Mouse (Mus musculus) limb, embryonic 13.5 days (tissue): ENCODE results near the gene Swi5. TPM values are rescaled to one million over a fixed set of nuclear protein-coding genes. Genes with fewer than 3 reads are reported as not detected.
A peak's percentile ranks its signal among the peaks of the same experiment; 100 is the strongest.

Experiments used
- ATAC-seq: fragments of 200-750 bp; cut with Nextera tagmentation; 2 replicates; pipeline ENCODE4 v1.8.0; 2017; ENCODE audit warnings: low read depth, moderate number of reproducible peaks, moderate TSS enrichment; ENCODE audit not compliant: low FRiP score
- H3K27ac ChIP-seq: fragments of 300-500 bp; sonication (generic); 2 replicates; pipeline ENCODE4 v1.5.1; 2015; ENCODE audit warnings: inconsistent platforms, mild to moderate bottlenecking, moderate library complexity
- H3K27me3 ChIP-seq: fragments of 300-500 bp; sonication (generic); 2 replicates; pipeline ENCODE4 v1.6.1; 2015; ENCODE audit warnings: mild to moderate bottlenecking, inconsistent platforms
- H3K36me3 ChIP-seq: fragments of 300-500 bp; sonication (generic); 2 replicates; pipeline ENCODE4 v1.6.1; 2015; ENCODE audit warnings: inconsistent platforms, mild to moderate bottlenecking, moderate library complexity
- H3K4me1 ChIP-seq: fragments of 300-500 bp; sonication (generic); 2 replicates; pipeline ENCODE4 v1.6.1; 2015; ENCODE audit warnings: inconsistent platforms
- H3K4me2 ChIP-seq: fragments of 300-500 bp; sonication (generic); replicated peaks from 2 replicates; pipeline ENCODE4 v1.6.1; 2015; ENCODE audit warnings: inconsistent platforms, mild to moderate bottlenecking, moderate library complexity
- H3K4me3 ChIP-seq: fragments of 300-500 bp; sonication (generic); 2 replicates; pipeline ENCODE4 v1.5.1; 2015; ENCODE audit warnings: moderate library complexity, mild to moderate bottlenecking, inconsistent platforms
- H3K9ac ChIP-seq: fragments of 300-500 bp; sonication (generic); 2 replicates; pipeline ENCODE4 v1.6.1; 2015; ENCODE audit warnings: mild to moderate bottlenecking, inconsistent platforms
- H3K9me3 ChIP-seq: fragments of 300-500 bp; sonication (generic); 2 replicates; pipeline ENCODE4 v1.6.1; 2016; ENCODE audit warnings: inconsistent platforms
- WGBS: fragments of 180-500 bp; shearing (Covaris S2); methylation state at CpG from one replicate; pipeline ENCODE4 v1.1.7; 2015; 5-methylcytosine and 5-hydroxymethylcytosine counted together
- polyA plus RNA-seq: library from polyadenylated mRNA; unstranded; fragments of >200 nt; fragmentation: Nextera tagmentation; extraction: Ambion mirVana; gene quantifications from 2 replicates; pipeline ENCODE4 v1.2.1, GENCODE M21; 2015

Gene Swi5
- polyA plus RNA-seq, 1 experiment from 2014 or later, result 451 TPM

DNA sequence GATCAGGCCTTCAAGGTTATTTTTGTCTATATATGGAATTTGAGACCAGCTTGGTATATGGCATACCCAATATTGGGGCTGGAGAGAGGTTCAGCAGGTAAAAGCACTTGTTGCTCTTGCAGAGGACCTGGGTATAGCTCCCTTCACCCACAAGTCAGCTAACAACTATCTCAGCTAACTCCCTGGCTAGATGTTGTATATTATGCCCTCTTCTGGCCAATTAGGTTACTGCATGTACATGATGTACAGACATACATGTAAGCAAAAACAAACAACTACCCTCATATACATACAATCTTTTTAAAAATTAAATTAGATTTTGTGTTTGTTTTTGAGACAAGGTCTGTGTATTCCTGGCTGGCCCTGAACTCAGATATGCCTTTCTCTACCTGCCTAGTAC is 1.7 kb upstream of the Swi5 start:
- H3K9ac ChIP-seq, result no peak overlapping the region
- peaks cover 26% of the 10 kb centered on the region for H3K4me1 ChIP-seq
- no peak for ATAC-seq
- peak overlapping the region; percentile 90 for H3K4me3 ChIP-seq
- H3K27me3 ChIP-seq, result no peaks in the 10 kb centered on the region
- H3K27ac ChIP-seq, result no peak overlapping the region
- no peaks in the 10 kb centered on the region for H3K9me3 ChIP-seq
- H3K4me2 ChIP-seq, result peak overlapping the region; percentile 91
- peaks cover 30% of the 10 kb centered on the region for H3K36me3 ChIP-seq

DNA sequence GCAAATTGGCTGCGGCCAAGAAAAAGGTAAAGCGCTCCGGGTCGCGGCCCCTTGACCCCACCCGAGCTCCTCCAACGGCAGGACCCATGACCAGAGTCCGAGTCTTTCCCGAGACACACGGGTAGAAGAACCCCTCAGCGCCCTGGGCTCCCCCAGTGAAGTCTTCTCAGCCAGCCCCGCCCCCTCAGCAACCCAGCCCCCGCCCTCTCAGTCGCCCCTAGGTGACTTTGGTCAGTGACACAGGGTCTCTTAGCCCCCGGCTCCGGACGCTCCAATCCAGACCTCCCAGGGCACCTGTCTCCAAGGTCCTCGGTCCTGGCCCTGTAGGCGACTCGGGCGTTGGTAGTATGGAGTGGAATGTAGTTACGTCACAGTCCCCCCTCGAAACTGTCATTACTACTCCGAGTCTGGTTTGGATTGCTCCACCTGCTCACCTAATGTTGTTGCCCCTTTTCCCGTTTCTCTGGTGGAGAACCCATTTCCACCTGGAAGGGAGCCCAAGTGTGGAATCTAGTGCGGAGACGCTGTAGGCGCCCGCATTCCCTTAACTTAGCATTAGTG is 576 bp upstream of the Swi5 start:
- 2% methylated on average over 29 of the region's 29 CpGs for WGBS
- H3K4me3 ChIP-seq, result peak overlapping the region; percentile 90
- ATAC-seq, result peak; percentile 74
- H3K4me2 ChIP-seq, result peak overlapping the region; percentile 91
- peak overlapping the region; percentile 58; the same call in 1 of the 2 replicates for H3K27ac ChIP-seq
- peaks cover 31% of the 10 kb centered on the region for H3K36me3 ChIP-seq
- H3K4me1 ChIP-seq, result peaks cover 26% of the 10 kb centered on the region
- no peaks in the 10 kb centered on the region for H3K27me3 ChIP-seq
- no peaks in the 10 kb centered on the region for H3K9me3 ChIP-seq
- H3K9ac ChIP-seq, result peak overlapping the region; percentile 76

DNA sequence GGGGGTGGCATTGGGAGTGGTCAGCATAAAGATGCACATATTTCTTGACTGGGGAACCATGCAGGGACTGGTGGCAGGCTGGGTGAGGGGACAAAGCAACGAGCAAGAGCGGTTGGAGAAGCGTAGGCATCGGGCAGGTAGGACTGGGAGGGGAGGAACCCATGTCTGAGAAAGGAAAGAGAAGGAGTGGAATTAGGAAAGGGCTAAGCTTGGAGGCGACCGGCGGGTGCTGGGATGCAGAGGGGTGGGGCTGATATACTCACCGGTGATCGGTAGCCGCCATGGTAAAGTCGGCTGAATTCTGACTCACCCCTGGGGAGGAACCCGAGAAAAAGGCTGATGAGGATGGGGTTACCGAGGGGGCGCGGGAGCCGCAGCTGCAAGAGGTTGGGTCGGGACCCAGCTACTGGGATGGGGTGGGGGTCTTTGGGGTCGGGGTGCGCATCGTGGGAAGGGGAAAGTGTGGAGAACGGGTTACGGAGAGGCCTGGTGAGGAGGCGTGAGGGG is 488 bp downstream of the Swi5 start, which contains the start of gene Golga2:
Gene Golga2, plus strand, starts transcription at position 51 of the 507 bp plus-strand sequence.
- no peak for ATAC-seq
- Histone ChIP-seq H3K9ac (peak within 1 kb of the TSS; percentile 94), H3K9me3 (no peaks in the 10 kb centered on the region), H3K27me3 (no peaks in the 10 kb centered on the region), H3K4me1 (peaks cover 26% of the 10 kb centered on the region), H3K27ac (peak within 1 kb of the TSS; percentile 63; the same call in 1 of the 2 replicates), H3K4me3 (peak within 1 kb of the TSS; percentile 90), H3K36me3 (peaks cover 33% of the 10 kb centered on the region), H3K4me2 (peak within 1 kb of the TSS; percentile 91)
- WGBS, result under 1% methylated on average over 23 of the region's 23 CpGs

DNA sequence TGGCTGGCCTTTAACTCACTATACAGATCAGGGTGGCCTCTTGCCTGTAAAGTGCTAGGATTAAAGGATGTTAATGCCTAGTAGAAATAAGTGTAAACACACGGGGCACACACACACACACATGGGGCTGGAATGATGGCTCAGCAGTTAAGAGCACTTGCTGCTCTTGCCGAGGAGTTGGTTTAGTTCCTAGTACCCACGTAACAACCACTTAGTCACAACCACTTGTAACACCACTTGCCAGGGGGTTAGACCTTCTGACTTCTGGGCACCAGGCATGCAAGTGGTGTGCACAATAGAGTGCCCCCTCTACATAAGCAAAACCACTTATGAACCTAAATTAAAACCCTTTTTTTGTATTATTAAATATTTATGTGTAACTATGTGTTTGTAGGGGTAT is 3.9 kb downstream of the Swi5 start:
- Histone ChIP-seq H3K4me3 (no peak overlapping the region), H3K36me3 (peaks cover 67% of the 10 kb centered on the region), H3K9me3 (no peaks in the 10 kb centered on the region), H3K27ac (no peak overlapping the region), H3K9ac (no peak overlapping the region), H3K4me1 (peaks cover 14% of the 10 kb centered on the region), H3K27me3 (no peaks in the 10 kb centered on the region), H3K4me2 (no peak overlapping the region)
- WGBS, result 88% methylated on average over 3 of the region's 3 CpGs
- no peak for ATAC-seq

DNA sequence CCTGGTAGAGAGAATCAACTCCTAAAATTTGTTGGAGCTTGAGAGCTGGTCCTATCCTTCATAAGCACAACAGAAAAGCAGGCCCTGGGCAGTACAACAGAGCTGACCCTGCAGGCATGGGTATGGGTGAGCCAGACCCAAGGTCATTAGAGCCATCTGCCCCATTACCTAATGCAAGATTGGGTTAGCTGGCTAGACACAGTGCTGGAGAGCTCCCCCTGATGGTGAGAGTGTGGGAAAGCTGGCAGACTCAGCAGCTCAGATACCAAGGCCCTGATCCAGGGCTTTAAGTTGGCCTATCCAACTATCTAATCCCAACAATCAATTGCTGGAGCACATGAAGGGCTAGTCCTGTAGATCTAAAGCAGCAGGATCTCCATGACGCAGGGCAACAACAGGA is 5.1 kb downstream of the Swi5 start:
- WGBS, result 79% methylated on average over 1 of the region's 1 CpGs
- Histone ChIP-seq H3K27me3 (no peaks in the 10 kb centered on the region), H3K4me2 (no peak overlapping the region), H3K9me3 (no peaks in the 10 kb centered on the region), H3K4me1 (peaks cover 10% of the 10 kb centered on the region), H3K27ac (no peak overlapping the region), H3K4me3 (no peak overlapping the region), H3K36me3 (peaks cover 79% of the 10 kb centered on the region), H3K9ac (no peak overlapping the region)
- no peak for ATAC-seq

DNA sequence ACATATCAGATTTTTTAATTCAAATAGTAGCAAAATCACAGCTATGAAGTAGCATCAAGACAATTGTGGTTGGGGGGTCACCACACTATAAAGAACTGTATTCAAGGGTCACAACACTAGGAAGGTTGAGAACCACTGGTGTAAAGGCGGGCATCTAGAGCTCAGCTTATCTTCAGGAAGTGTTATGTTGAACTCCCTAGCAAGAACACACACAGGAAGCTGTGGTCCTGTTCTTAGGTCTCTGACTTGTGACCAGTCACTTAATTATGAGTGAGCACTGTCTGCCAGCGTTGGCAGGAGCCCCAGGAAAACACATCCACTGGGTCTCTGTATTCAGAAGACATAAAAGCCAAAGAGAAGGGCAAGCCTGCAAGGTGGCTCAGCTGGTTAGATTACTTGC is 5.6 kb downstream of the Swi5 start:
- WGBS, result 91% methylated on average over 2 of the region's 2 CpGs
- no peak overlapping the region for H3K4me2 ChIP-seq
- no peak overlapping the region for H3K9ac ChIP-seq
- no peak overlapping the region for H3K4me3 ChIP-seq
- no peaks in the 10 kb centered on the region for H3K9me3 ChIP-seq
- H3K36me3 ChIP-seq, result peaks cover 83% of the 10 kb centered on the region
- H3K27me3 ChIP-seq, result no peaks in the 10 kb centered on the region
- peaks cover 10% of the 10 kb centered on the region for H3K4me1 ChIP-seq
- H3K27ac ChIP-seq, result no peak overlapping the region
- no peak for ATAC-seq

DNA sequence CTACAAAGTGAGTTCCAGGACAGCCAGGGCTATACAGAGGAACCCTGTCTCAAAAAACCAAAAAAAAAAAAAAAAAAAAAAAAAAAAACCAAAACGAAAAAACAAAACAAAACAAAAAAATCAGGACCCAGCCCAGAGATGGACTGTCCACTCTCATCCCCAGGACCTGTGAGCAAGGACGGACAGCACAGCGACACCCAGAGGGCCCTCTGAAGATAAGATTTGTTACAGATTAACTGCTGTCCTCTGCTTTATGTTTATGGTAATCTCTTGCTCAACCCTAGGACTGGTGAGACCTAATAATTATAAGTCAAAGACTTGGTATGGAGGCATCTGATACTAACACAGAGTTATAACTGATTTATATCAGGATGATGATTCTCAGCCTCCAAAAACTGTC is 12.1 kb downstream of the Swi5 start:
- Histone ChIP-seq H3K27me3 (no peaks in the 10 kb centered on the region), H3K27ac (no peak overlapping the region), H3K9me3 (no peaks in the 10 kb centered on the region), H3K4me2 (no peak overlapping the region), H3K4me3 (no peak overlapping the region), H3K9ac (no peak overlapping the region), H3K36me3 (peaks cover 42% of the 10 kb centered on the region), H3K4me1 (no peaks in the 10 kb centered on the region)
- no peak for ATAC-seq
- WGBS, result 61% methylated on average over 3 of the region's 3 CpGs

DNA sequence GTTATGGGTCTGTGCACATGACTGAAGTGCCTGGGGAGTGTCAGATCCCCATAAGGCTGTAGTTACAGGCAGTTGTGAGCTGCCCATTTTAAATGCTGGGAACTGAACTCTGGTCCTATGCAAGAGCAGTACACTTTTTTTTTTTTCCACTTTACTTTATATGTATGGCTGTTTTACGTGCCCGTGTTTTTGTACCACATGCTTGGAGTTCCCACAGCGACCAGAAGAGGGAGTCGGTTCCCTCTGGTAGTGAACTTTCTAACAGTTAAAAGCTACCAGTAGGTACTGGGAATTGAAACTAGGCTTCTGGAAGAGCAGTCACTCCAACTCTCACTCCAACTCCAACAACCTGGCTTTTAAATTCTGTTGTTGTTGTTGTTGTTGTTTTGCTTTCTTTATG is 27.2 kb downstream of the Swi5 start:
- no peaks in the 10 kb centered on the region for H3K27me3 ChIP-seq
- H3K9ac ChIP-seq, result no peak overlapping the region
- H3K36me3 ChIP-seq, result peaks cover 27% of the 10 kb centered on the region
- H3K4me2 ChIP-seq, result peak overlapping the region; percentile 85
- WGBS, result 33% methylated on average over 4 of the region's 4 CpGs
- peak overlapping the region; percentile 75; the same call in 1 of the 2 replicates for H3K4me3 ChIP-seq
- H3K9me3 ChIP-seq, result no peaks in the 10 kb centered on the region
- no peak for ATAC-seq
- peaks cover 8% of the 10 kb centered on the region for H3K4me1 ChIP-seq
- H3K27ac ChIP-seq, result no peak overlapping the region

DNA sequence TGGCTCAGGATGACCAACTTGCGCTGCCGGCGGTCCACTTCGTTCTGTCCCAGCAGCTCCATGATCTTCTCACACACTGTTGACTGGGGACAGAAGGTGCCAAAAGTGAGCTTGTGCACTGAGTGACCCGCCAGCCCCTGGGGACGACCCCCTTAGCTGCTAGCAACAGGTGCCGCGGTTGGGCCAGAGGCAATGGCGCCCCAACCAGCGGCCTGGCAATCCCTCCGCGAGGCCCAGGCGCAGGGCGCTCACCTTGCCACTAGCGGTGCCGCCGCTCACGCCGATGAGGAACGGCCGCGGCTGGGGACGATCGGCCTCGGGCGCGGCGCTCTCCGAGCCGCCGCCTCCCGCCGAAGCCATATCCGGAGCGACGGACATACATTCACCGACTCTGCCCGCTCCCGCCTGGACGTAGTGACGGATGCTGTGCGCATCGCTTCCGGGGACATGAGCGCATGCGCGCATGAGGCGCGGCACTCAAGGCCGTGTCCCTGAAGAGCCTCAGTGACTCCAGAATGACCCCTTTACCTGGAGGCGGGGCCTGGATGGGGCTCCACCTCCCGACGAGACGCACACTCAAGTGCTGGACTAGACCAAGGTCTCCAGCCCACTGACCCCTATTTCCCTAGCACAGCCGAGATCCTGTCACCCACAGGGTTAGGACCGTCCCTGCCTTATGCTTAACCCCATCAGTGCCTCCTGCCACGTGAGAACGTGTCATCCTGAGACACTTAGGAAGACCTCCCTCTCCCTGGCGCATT is 28.0 kb downstream of the Swi5 start, which contains the start of gene Uck1:
Gene Uck1, minus strand, starts transcription at position 503 of the 761 bp plus-strand sequence.
- H3K27ac ChIP-seq, result peak within 1 kb of the TSS; percentile 39; the same call in 1 of the 2 replicates
- H3K36me3 ChIP-seq, result peaks cover 28% of the 10 kb centered on the region
- 2% methylated on average over 59 of the region's 59 CpGs for WGBS
- H3K4me1 ChIP-seq, result peaks cover 8% of the 10 kb centered on the region
- H3K4me2 ChIP-seq, result peak within 1 kb of the TSS; percentile 85
- peak within 1 kb of the TSS; percentile 87 for H3K9ac ChIP-seq
- H3K27me3 ChIP-seq, result no peaks in the 10 kb centered on the region
- H3K9me3 ChIP-seq, result no peaks in the 10 kb centered on the region
- ATAC-seq, result peak; percentile 88
- H3K4me3 ChIP-seq, result peak within 1 kb of the TSS; percentile 75

DNA sequence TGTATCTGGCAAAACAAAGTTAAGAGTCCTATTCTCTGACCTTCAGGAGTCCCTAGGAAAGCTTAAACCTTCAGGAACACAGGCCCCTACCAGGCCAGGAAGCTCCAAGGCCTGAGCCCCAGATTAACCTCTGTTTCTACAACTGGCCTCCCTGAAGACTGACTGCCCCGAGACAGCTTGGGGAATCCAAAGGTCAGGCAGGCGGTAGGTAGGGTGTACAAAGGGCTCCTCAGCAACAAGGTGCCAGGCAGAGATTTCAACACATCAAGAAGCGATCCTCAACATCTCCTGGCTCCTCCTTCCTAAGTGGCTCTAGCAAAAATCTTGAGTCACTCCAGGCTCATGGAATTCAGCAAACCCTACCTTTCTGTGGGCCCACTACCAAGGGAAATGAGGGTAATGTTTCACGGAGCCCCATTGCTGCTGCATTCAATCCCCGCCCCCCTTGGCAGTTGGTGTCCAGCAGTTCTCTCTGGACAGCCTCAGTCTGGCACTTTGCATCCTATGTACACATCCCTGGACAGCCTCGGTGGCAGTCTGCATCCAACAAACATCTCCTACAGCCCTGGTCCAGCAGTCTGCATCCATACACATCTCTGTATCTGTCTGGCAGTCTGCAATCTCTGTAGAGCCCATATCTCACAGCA is 28.9 kb downstream of the Swi5 start:
- no peaks in the 10 kb centered on the region for H3K27me3 ChIP-seq
- no peak overlapping the region for H3K27ac ChIP-seq
- peaks cover 8% of the 10 kb centered on the region for H3K4me1 ChIP-seq
- peak overlapping the region; percentile 75 for H3K4me3 ChIP-seq
- no peak for ATAC-seq
- WGBS, result 57% methylated on average over 6 of the region's 6 CpGs
- H3K9me3 ChIP-seq, result no peaks in the 10 kb centered on the region
- H3K36me3 ChIP-seq, result peaks cover 36% of the 10 kb centered on the region
- peak overlapping the region; percentile 85 for H3K4me2 ChIP-seq
- peak overlapping the region; percentile 87 for H3K9ac ChIP-seq

DNA sequence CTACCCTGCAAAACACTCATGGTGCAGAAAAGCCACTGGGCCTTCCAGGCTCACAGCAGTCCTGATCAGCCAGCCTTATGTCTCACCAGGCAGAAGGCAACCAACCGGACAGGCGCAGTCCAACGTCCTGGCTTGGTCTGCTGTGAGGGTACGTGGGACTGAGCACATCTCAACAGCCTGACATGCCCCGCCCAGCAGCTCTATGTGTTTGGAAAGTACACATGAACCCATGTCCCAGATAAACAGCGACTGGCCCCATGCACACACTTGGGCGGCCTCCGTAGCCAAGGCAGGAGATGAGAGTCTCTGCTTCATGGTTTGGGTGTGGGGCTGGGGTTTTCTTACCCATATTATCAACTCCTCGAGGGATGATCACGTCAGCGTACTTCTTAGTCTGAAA is 31.6 kb downstream of the Swi5 start:
- Histone ChIP-seq H3K36me3 (peaks cover 64% of the 10 kb centered on the region), H3K27ac (no peak overlapping the region), H3K4me2 (no peak overlapping the region), H3K9ac (no peak overlapping the region), H3K9me3 (no peaks in the 10 kb centered on the region), H3K4me3 (no peak overlapping the region), H3K27me3 (no peaks in the 10 kb centered on the region), H3K4me1 (peaks cover 8% of the 10 kb centered on the region)
- no peak for ATAC-seq
- 92% methylated on average over 11 of the region's 11 CpGs for WGBS

DNA sequence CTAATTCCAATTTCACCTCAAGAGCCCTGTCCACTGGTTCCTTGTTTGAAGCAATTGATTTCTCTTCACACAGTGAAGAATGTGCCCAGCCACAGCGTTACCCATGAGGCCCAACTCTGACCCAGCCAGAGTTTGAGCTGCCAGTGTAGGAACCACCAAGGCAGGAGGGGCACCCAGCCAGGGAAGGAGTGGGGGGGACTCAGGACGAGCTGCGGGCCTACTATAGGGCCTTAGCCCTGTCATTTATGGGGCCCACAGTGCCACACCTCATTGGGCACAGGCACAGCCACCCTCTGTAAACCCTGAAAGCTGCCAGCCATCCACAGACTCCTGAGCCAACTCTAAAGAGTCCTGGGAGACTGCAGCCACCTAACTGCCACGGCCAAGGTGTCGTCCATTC is 33.3 kb downstream of the Swi5 start:
- peaks cover 8% of the 10 kb centered on the region for H3K4me1 ChIP-seq
- 94% methylated on average over 5 of the region's 5 CpGs for WGBS
- H3K27ac ChIP-seq, result no peak overlapping the region
- ATAC-seq, result no peak
- H3K9me3 ChIP-seq, result no peaks in the 10 kb centered on the region
- peaks cover 81% of the 10 kb centered on the region for H3K36me3 ChIP-seq
- no peaks in the 10 kb centered on the region for H3K27me3 ChIP-seq
- no peak overlapping the region for H3K9ac ChIP-seq
- no peak overlapping the region for H3K4me3 ChIP-seq
- H3K4me2 ChIP-seq, result no peak overlapping the region
